Mouse (Mus musculus) midbrain, embryonic 14.5 days (tissue): ENCODE measurements around the gene Olfr922. TPM values are rescaled to one million over a fixed set of nuclear protein-coding genes. Genes with fewer than 3 reads are reported as not detected.

Source experiments
- ATAC-seq: fragments of 200-750 bp; cut with Nextera tagmentation; 2 replicates; pipeline ENCODE4 v1.8.0; 2017; ENCODE audit warnings: moderate number of reproducible peaks, moderate library complexity; ENCODE audit not compliant: low FRiP score, low TSS enrichment
- DNase-seq: peaks from one replicate; pipeline ENCODE4 v3.0.0-alpha.2; 2015
- H3K27ac ChIP-seq: fragments of 300-500 bp; sonication (generic); replicated peaks from 2 replicates; pipeline ENCODE4 v1.5.1; 2014; ENCODE audit warnings: mild to moderate bottlenecking, low read depth, low read length, moderate library complexity
- H3K27me3 ChIP-seq: fragments of 300-500 bp; sonication (generic); 2 replicates; pipeline ENCODE4 v1.6.1; 2014; ENCODE audit warnings: low read length, control low read depth, mixed read lengths; ENCODE audit not compliant: control insufficient read depth, insufficient read depth
- H3K36me3 ChIP-seq: fragments of 300-500 bp; sonication (generic); 2 replicates; pipeline ENCODE4 v1.6.1; 2014; ENCODE audit warnings: low read length, control low read depth; ENCODE audit not compliant: control insufficient read depth, insufficient read depth
- H3K4me1 ChIP-seq: fragments of 300-500 bp; sonication (generic); 2 replicates; pipeline ENCODE4 v1.6.1; 2014; ENCODE audit warnings: mild to moderate bottlenecking, antibody characterized with exemption, low read length, control low read depth; ENCODE audit not compliant: control insufficient read depth, insufficient read depth
- H3K4me2 ChIP-seq: fragments of 300-500 bp; sonication (generic); 2 replicates; pipeline ENCODE4 v1.6.1; 2014; ENCODE audit warnings: mild to moderate bottlenecking, low read length, moderate library complexity
- H3K4me3 ChIP-seq: fragments of 300-500 bp; sonication (generic); replicated peaks from 2 replicates; pipeline ENCODE4 v1.5.1; 2014; ENCODE audit warnings: low read depth, low read length
- H3K9ac ChIP-seq: fragments of 300-500 bp; sonication (generic); replicated peaks from 2 replicates; pipeline ENCODE4 v1.6.1; 2014; ENCODE audit warnings: mild to moderate bottlenecking, low read length, moderate library complexity
- H3K9me3 ChIP-seq: fragments of 300-500 bp; sonication (generic); 2 replicates; pipeline ENCODE4 v1.6.1; 2016; ENCODE audit warnings: low read length, control low read depth, mixed read lengths; ENCODE audit not compliant: control insufficient read depth
- WGBS: fragments of 180-500 bp; shearing (Covaris S2); extraction: QIAGEN DNeasy Blood & Tissue Kit; methylation state at CpG from one replicate; pipeline ENCODE4 v1.1.7; 2014; 5-methylcytosine and 5-hydroxymethylcytosine counted together
- polyA plus RNA-seq: library from polyadenylated mRNA; unstranded; fragments of >200 nt; fragmentation: Nextera tagmentation; extraction: Ambion mirVana; gene quantifications from 2 replicates; pipeline ENCODE4 v1.2.1, GENCODE M21; 2014

Olfr922 gene
- polyA plus RNA-seq = not detected in 2 replicates

GRCm38 (mm10) chr9:38814314-38814713 lies at the start of gene Olfr922:
Olfr922 (plus strand) TSS chr9:38814614.
- 75% methylated on average over 2 of the region's 2 CpGs for WGBS
- Histone ChIP-seq H3K4me1 (no peaks in the 10 kb centered on the region), H3K36me3 (no peaks in the 10 kb centered on the region), H3K27ac (no peak within 1 kb of the TSS), H3K4me2 (no peak within 1 kb of the TSS), H3K4me3 (no peak within 1 kb of the TSS), H3K9me3 (no peaks in the 10 kb centered on the region), H3K9ac (no peak within 1 kb of the TSS), H3K27me3 (no peaks in the 10 kb centered on the region)
- ATAC-seq = no peak
- no peak for DNase-seq

GRCm38 (mm10) chr9:38772768-38773167 lies 41.6 kb upstream of the Olfr922 start, which contains the start of gene Olfr921:
Olfr921 (plus strand) TSS chr9:38773068.
- H3K36me3 ChIP-seq = no peaks in the 10 kb centered on the region
- no peaks in the 10 kb centered on the region for H3K27me3 ChIP-seq
- H3K27ac ChIP-seq = no peak within 1 kb of the TSS

GRCm38 (mm10) chr9:38792689-38793088 lies 21.7 kb upstream of the Olfr922 start:
- no peak overlapping the region for H3K27ac ChIP-seq
- H3K4me2 ChIP-seq = no peak overlapping the region
- 80% methylated on average over 2 of the region's 2 CpGs for WGBS
- no peaks in the 10 kb centered on the region for H3K4me1 ChIP-seq
- ATAC-seq = no peak
- no peak overlapping the region for H3K9ac ChIP-seq
- no peak overlapping the region for H3K4me3 ChIP-seq
- H3K36me3 ChIP-seq = no peaks in the 10 kb centered on the region
- H3K9me3 ChIP-seq = no peaks in the 10 kb centered on the region
- H3K27me3 ChIP-seq = no peaks in the 10 kb centered on the region
- DNase-seq = no peak

More at GRCm38 (mm10) chr9:38772768-38773167, 41.6 kb upstream of the Olfr922 start, which contains the start of gene Olfr921:
- Histone ChIP-seq H3K4me1 (no peaks in the 10 kb centered on the region), H3K9me3 (no peaks in the 10 kb centered on the region), H3K9ac (no peak within 1 kb of the TSS), H3K4me2 (no peak within 1 kb of the TSS), H3K4me3 (no peak within 1 kb of the TSS)
- ATAC-seq (no peak), DNase-seq (no peak)

- no peaks in the 10 kb centered on the region for H3K9me3 ChIP-seq
- peak; percentile 70 for DNase-seq
- no peaks in the 10 kb centered on the region for H3K36me3 ChIP-seq
- H3K4me1 ChIP-seq = no peaks in the 10 kb centered on the region
- no peak overlapping the region for H3K9ac ChIP-seq
- H3K4me2 ChIP-seq = no peak overlapping the region
- H3K27me3 ChIP-seq = no peaks in the 10 kb centered on the region
- no peak for ATAC-seq
- no peak overlapping the region for H3K4me3 ChIP-seq
- no peak overlapping the region for H3K27ac ChIP-seq
These were observed 8.7 kb upstream of the Olfr922 start for GRCm38 (mm10) chr9:38805696-38806095.

GRCm38 (mm10) chr9:38815458-38815986 lies 1.1 kb downstream of the Olfr922 start:
- H3K9me3 ChIP-seq = no peaks in the 10 kb centered on the region
- no peak for ATAC-seq
- DNase-seq = no peak
- H3K4me2 ChIP-seq = no peak overlapping the region
- no peak overlapping the region for H3K4me3 ChIP-seq
- H3K36me3 ChIP-seq = no peaks in the 10 kb centered on the region
- WGBS = 88% methylated on average over 1 of the region's 1 CpGs
- H3K27ac ChIP-seq = no peak overlapping the region
- no peaks in the 10 kb centered on the region for H3K4me1 ChIP-seq
- H3K27me3 ChIP-seq = no peaks in the 10 kb centered on the region
- H3K9ac ChIP-seq = no peak overlapping the region

GRCm38 (mm10) chr9:38826245-38826644 lies 11.8 kb downstream of the Olfr922 start, which contains the start of gene Olfr923:
Olfr923 (plus strand) TSS chr9:38826545.
- Histone ChIP-seq H3K36me3 (no peaks in the 10 kb centered on the region), H3K9ac (no peak within 1 kb of the TSS), H3K4me3 (no peak within 1 kb of the TSS), H3K4me1 (no peaks in the 10 kb centered on the region), H3K9me3 (no peaks in the 10 kb centered on the region), H3K27ac (no peak within 1 kb of the TSS), H3K4me2 (no peak within 1 kb of the TSS), H3K27me3 (no peaks in the 10 kb centered on the region)
- ATAC-seq (no peak), DNase-seq (no peak)
- 88% methylated on average over 1 of the region's 1 CpGs for WGBS

- no peak overlapping the region for H3K27ac ChIP-seq
- 76% methylated on average over 2 of the region's 2 CpGs for WGBS
- DNase-seq = no peak
These were observed 18.6 kb downstream of the Olfr922 start for GRCm38 (mm10) chr9:38833027-38833426.

GRCm38 (mm10) chr9:38844149-38844548 lies 29.7 kb downstream of the Olfr922 start, which contains the start of gene Olfr924:
Olfr924 (plus strand) TSS chr9:38844449.
- Histone ChIP-seq H3K9ac (no peak within 1 kb of the TSS), H3K4me2 (no peak within 1 kb of the TSS), H3K9me3 (no peaks in the 10 kb centered on the region), H3K4me3 (no peak within 1 kb of the TSS), H3K27me3 (no peaks in the 10 kb centered on the region), H3K4me1 (no peaks in the 10 kb centered on the region), H3K27ac (no peak within 1 kb of the TSS), H3K36me3 (no peaks in the 10 kb centered on the region)
- 92% methylated on average over 1 of the region's 1 CpGs for WGBS
- ATAC-seq (no peak), DNase-seq (no peak)

More at GRCm38 (mm10) chr9:38833027-38833426, 18.6 kb downstream of the Olfr922 start:
- Histone ChIP-seq H3K27me3 (no peaks in the 10 kb centered on the region), H3K4me2 (no peak overlapping the region), H3K9me3 (no peaks in the 10 kb centered on the region), H3K36me3 (no peaks in the 10 kb centered on the region), H3K4me3 (no peak overlapping the region), H3K9ac (no peak overlapping the region), H3K4me1 (no peaks in the 10 kb centered on the region)
- no peak for ATAC-seq

- ATAC-seq = no peak
- no peak within 1 kb of the TSS for H3K9ac ChIP-seq
These were observed 40.3 kb downstream of the Olfr922 start, which contains the start of gene Olfr26 for GRCm38 (mm10) chr9:38854760-38855159. Olfr26 (plus strand) TSS chr9:38855060.

More at GRCm38 (mm10) chr9:38854760-38855159, 40.3 kb downstream of the Olfr922 start, which contains the start of gene Olfr26:
- no peak within 1 kb of the TSS for H3K4me3 ChIP-seq
- H3K9me3 ChIP-seq = no peaks in the 10 kb centered on the region
- H3K4me2 ChIP-seq = no peak within 1 kb of the TSS
- DNase-seq = no peak
- no peaks in the 10 kb centered on the region for H3K4me1 ChIP-seq
- H3K36me3 ChIP-seq = no peaks in the 10 kb centered on the region
- H3K27ac ChIP-seq = no peak within 1 kb of the TSS
- no peaks in the 10 kb centered on the region for H3K27me3 ChIP-seq
